Mouse (Mus musculus) intestine, embryonic 16.5 days (tissue): ENCODE data around the gene Whrn. TPM values are rescaled to one million over a fixed set of nuclear protein-coding genes. Genes with fewer than 3 reads are reported as not detected.

Source experiments
- ATAC-seq: fragments of 200-750 bp; cut with Nextera tagmentation; 2 replicates; pipeline ENCODE4 v1.8.0; 2017; ENCODE audit warnings: moderate TSS enrichment, moderate library complexity
- H3K27ac ChIP-seq: fragments of 300-500 bp; sonication (generic); 2 replicates; pipeline ENCODE4 v1.5.1; 2014; ENCODE audit warnings: mild to moderate bottlenecking, low read length
- H3K27me3 ChIP-seq: fragments of 300-500 bp; sonication (generic); replicated peaks from 2 replicates; pipeline ENCODE4 v1.6.1; 2014; ENCODE audit warnings: low read length, control low read depth, mixed read lengths; ENCODE audit not compliant: control insufficient read depth, insufficient read depth
- H3K36me3 ChIP-seq: fragments of 300-500 bp; sonication (generic); 2 replicates; pipeline ENCODE4 v1.6.1; 2014; ENCODE audit warnings: low read length, control low read depth; ENCODE audit not compliant: control insufficient read depth, insufficient read depth
- H3K4me1 ChIP-seq: fragments of 300-500 bp; sonication (generic); 2 replicates; pipeline ENCODE4 v1.6.1; 2014; ENCODE audit warnings: low read length, control low read depth, mixed read lengths; ENCODE audit not compliant: control insufficient read depth, insufficient read depth
- H3K4me2 ChIP-seq: fragments of 300-500 bp; sonication (generic); 2 replicates; pipeline ENCODE4 v1.6.1; 2014; ENCODE audit warnings: low read depth, low read length, control low read depth
- H3K4me3 ChIP-seq: fragments of 300-500 bp; sonication (generic); 2 replicates; pipeline ENCODE4 v1.5.1; 2014; ENCODE audit warnings: mild to moderate bottlenecking, low read length
- H3K9ac ChIP-seq: fragments of 300-500 bp; sonication (generic); 2 replicates; pipeline ENCODE4 v1.6.1; 2014; ENCODE audit warnings: low read depth, low read length
- H3K9me3 ChIP-seq: fragments of 300-500 bp; sonication (generic); 2 replicates; pipeline ENCODE4 v1.6.1; 2016; ENCODE audit warnings: low read length, control low read depth; ENCODE audit not compliant: control insufficient read depth
- WGBS: fragments of 180-500 bp; shearing (Covaris S2); extraction: QIAGEN DNeasy Blood & Tissue Kit; methylation state at CpG from one replicate; pipeline ENCODE4 v1.1.7; 2014; 5-methylcytosine and 5-hydroxymethylcytosine counted together
- polyA plus RNA-seq: library from polyadenylated mRNA; unstranded; fragments of >200 nt; fragmentation: Nextera tagmentation; extraction: Ambion mirVana; gene quantifications from 2 replicates; pipeline ENCODE4 v1.2.1, GENCODE M21; 2015

The Whrn gene
- polyA plus RNA-seq, 1 experiment from 2014 or later: 2.9 TPM

GRCm38 (mm10) chr4:63440262-63440661, 55.5 kb downstream of the Whrn start:
- Histone ChIP-seq H3K27ac (no peak overlapping the region), H3K4me3 (no peak overlapping the region), H3K36me3 (0 out of 2 replicates have a peak, but pooled peaks cover 3% of the 10 kb centered on the region), H3K4me1 (no peaks in the 10 kb centered on the region), H3K9ac (no peak overlapping the region), H3K27me3 (no peaks in the 10 kb centered on the region), H3K4me2 (no peak overlapping the region), H3K9me3 (0 out of 2 replicates have a peak, but pooled peaks cover 4% of the 10 kb centered on the region)
- no peak for ATAC-seq
- WGBS: 57% methylated on average over 7 of the region's 7 CpGs

DNA sequence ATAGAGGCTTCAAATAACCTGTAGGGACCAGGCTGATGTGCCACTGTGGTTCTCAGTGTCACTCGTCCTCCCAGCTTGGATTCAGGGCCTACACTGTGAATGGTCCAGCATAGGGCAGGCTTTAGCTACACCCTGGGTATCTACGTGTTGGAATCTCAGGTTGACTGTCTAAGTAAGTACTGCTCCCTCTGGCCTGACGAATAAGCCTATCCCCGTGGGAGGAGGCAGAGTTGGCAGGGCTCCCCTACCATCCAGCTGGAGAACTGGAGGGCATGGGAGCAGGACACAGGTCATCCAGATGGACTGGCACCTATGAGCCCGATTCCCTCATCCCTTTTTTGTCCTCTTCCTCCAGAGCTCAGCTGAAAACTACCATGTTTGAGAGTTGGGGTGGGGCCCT, 57.8 kb downstream of the Whrn start:
- no peak overlapping the region for H3K4me2 ChIP-seq
- no peak for ATAC-seq
- no peak overlapping the region for H3K9ac ChIP-seq
- H3K4me3 ChIP-seq: no peak overlapping the region
- H3K9me3 ChIP-seq: 0 out of 2 replicates have a peak, but pooled peaks cover 4% of the 10 kb centered on the region
- 0 out of 2 replicates have a peak, but pooled peaks cover 3% of the 10 kb centered on the region for H3K36me3 ChIP-seq
- H3K4me1 ChIP-seq: no peaks in the 10 kb centered on the region
- 86% methylated on average over 5 of the region's 5 CpGs for WGBS
- no peaks in the 10 kb centered on the region for H3K27me3 ChIP-seq
- H3K27ac ChIP-seq: peak overlapping the region; percentile 15; the same call in 1 of the 2 replicates

DNA sequence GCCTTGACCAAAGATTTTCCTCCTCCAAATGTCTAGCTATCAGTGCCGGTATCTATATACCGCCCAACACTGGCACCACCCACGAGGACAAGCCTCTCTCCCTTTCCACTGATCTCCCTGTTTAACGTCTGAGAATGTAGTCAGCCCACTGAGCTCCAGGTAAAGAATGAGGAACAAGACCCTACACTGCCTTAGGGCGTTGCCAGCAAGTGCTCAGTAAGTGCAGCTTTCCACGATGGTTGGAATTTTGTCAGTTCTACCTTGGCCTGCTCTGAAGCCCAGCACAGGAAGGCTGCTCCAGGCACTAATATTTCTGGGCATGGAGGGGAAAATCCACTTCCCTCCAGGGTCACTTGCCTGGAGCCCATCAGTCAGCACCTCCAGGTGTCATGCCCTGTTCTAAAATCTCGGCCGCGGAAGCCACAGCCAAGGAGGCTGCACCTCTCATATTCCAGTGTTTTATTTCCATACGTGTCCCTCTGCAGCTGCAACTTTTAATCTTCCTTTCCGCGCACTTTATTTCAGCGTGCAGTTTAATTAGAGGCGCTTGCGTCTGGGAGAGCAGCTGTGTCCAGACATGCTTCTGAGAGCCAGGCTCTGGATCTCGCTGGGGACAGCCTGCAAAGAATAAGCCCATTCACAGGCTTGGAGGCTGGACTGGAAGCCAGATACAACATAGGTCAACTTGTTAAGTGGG, 58.5 kb downstream of the Whrn start:
- WGBS: 67% methylated on average over 16 of the region's 16 CpGs
- H3K27me3 ChIP-seq: no peaks in the 10 kb centered on the region
- H3K36me3 ChIP-seq: 0 out of 2 replicates have a peak, but pooled peaks cover 3% of the 10 kb centered on the region
- no peaks in the 10 kb centered on the region for H3K4me1 ChIP-seq
- H3K9ac ChIP-seq: no peak overlapping the region
- H3K27ac ChIP-seq: 0 out of 2 replicates have a peak overlapping the region, but pooled peaks have one; percentile 15
- H3K9me3 ChIP-seq: 0 out of 2 replicates have a peak, but pooled peaks cover 4% of the 10 kb centered on the region
- H3K4me3 ChIP-seq: no peak overlapping the region
- H3K4me2 ChIP-seq: no peak overlapping the region
- ATAC-seq: peak; percentile 29; the same call in 1 of the 2 replicates

GRCm38 (mm10) chr4:63435402-63435801, 60.4 kb downstream of the Whrn start:
- 0 out of 2 replicates have a peak, but pooled peaks cover 4% of the 10 kb centered on the region for H3K9me3 ChIP-seq
- H3K4me3 ChIP-seq: no peak overlapping the region
- no peak overlapping the region for H3K27ac ChIP-seq
- no peaks in the 10 kb centered on the region for H3K27me3 ChIP-seq
- no peak overlapping the region for H3K9ac ChIP-seq
- 81% methylated on average over 9 of the region's 9 CpGs for WGBS
- H3K4me1 ChIP-seq: peaks cover under 1% of the 10 kb centered on the region; the same call in 1 of the 2 replicates
- H3K4me2 ChIP-seq: no peak overlapping the region
- 0 out of 2 replicates have a peak, but pooled peaks cover 3% of the 10 kb centered on the region for H3K36me3 ChIP-seq
- ATAC-seq: no peak

DNA sequence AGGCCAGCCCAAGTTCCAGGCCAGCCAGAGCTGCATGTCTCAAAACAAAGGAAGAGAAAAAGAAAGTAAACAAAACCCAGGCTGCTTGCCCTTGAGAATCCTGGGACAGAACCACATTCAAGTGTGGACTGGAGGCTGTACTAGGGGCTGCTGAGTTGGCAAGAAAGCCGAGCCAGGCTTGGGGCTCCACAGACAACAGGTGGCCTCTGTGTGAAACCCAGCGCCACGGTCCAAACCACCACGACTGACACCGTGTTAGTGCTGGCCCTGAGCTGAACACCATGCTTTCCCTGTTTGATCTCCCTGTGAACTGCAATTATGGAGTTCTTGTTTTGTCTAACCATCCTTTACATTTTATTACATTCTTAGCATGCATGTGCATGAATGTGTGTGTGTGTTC, 64.7 kb downstream of the Whrn start:
- H3K36me3 ChIP-seq: no peaks in the 10 kb centered on the region
- no peaks in the 10 kb centered on the region for H3K9me3 ChIP-seq
- no peak overlapping the region for H3K27ac ChIP-seq
- H3K9ac ChIP-seq: no peak overlapping the region
- H3K27me3 ChIP-seq: no peaks in the 10 kb centered on the region
- no peak overlapping the region for H3K4me3 ChIP-seq
- no peak for ATAC-seq
- H3K4me1 ChIP-seq: peaks cover 2% of the 10 kb centered on the region; the same call in 1 of the 2 replicates
- no peak overlapping the region for H3K4me2 ChIP-seq
- WGBS: 69% methylated on average over 5 of the region's 5 CpGs

DNA sequence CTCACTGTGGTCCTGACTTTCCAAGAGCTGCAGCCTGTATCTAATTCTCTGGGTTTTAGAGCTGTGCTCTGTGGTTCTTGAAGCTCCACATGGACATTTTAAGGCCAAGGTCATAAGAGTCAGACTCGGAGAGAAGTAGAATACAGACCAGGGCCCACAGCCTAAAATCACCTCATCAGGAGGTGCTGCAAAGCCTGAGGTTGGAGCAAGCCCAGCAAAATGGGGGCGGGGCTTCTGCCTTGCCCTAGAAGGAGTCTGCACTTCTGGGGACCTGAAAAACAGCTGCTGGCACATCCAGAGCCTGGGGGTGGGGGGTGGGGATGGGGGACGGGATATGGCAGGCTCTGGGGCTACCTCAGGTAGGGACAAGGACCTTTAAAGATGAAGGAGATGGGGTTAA, 65.4 kb downstream of the Whrn start:
- Histone ChIP-seq H3K9me3 (no peaks in the 10 kb centered on the region), H3K9ac (no peak overlapping the region), H3K4me2 (no peak overlapping the region), H3K27ac (no peak overlapping the region), H3K4me1 (peaks cover 2% of the 10 kb centered on the region; the same call in 1 of the 2 replicates), H3K27me3 (no peaks in the 10 kb centered on the region), H3K36me3 (no peaks in the 10 kb centered on the region), H3K4me3 (no peak overlapping the region)
- no peak for ATAC-seq
- 54% methylated on average over 3 of the region's 3 CpGs for WGBS

DNA sequence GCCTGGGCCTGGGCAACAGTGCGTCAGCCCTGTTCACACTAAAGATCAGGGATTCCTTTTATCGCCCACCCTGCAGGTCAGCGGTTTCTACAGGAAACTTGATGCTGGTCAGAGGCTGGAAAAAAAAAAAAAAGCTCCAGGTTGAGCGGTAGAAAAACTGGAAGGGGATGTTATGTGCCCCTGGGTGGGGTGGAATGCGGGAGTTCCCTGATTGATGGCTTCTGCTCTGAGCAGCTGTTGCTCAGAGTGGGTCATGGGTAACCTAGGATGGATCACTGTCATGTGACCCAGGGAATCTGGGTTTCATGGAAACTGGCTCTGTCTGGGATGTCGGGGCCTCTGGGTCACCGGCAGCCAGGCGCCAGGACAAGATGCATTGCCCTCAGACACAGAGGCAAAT, 69.5 kb downstream of the Whrn start:
- Histone ChIP-seq H3K36me3 (no peaks in the 10 kb centered on the region), H3K27ac (no peak overlapping the region), H3K4me1 (peaks cover 2% of the 10 kb centered on the region; the same call in 1 of the 2 replicates), H3K27me3 (no peaks in the 10 kb centered on the region), H3K4me2 (no peak overlapping the region), H3K9ac (no peak overlapping the region), H3K9me3 (no peaks in the 10 kb centered on the region), H3K4me3 (no peak overlapping the region)
- WGBS: 55% methylated on average over 8 of the region's 8 CpGs
- no peak for ATAC-seq

DNA sequence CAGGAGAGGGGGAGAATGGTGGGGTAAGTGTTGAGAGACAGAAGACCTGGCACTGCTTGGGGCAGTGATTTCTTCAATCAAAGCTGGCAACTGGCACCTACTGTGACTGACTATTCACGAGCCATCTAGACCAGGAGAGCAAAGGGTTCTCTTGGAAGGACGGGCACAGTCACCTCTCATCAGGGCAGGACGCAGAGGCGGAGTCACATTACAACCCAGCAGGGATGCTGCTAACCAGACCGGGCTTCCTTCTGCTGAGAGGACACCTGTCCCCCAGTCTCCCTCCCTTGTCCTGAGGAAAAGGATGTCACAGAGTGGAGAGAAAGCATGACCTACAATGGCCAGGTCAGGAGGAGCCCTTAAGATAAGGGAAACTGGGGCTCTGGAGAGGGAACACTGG, 72.0 kb downstream of the Whrn start:
- H3K9ac ChIP-seq: no peak overlapping the region
- ATAC-seq: no peak
- H3K27ac ChIP-seq: no peak overlapping the region
- no peak overlapping the region for H3K4me3 ChIP-seq
- H3K27me3 ChIP-seq: no peaks in the 10 kb centered on the region
- H3K9me3 ChIP-seq: no peaks in the 10 kb centered on the region
- no peaks in the 10 kb centered on the region for H3K4me1 ChIP-seq
- no peak overlapping the region for H3K4me2 ChIP-seq
- 44% methylated on average over 5 of the region's 5 CpGs for WGBS
- H3K36me3 ChIP-seq: no peaks in the 10 kb centered on the region

GRCm38 (mm10) chr4:63423231-63423630, 72.6 kb downstream of the Whrn start:
- ATAC-seq: no peak
- Histone ChIP-seq H3K9me3 (no peaks in the 10 kb centered on the region), H3K27ac (no peak overlapping the region), H3K36me3 (no peaks in the 10 kb centered on the region), H3K27me3 (no peaks in the 10 kb centered on the region), H3K4me3 (no peak overlapping the region), H3K9ac (no peak overlapping the region), H3K4me2 (no peak overlapping the region), H3K4me1 (no peaks in the 10 kb centered on the region)
- 64% methylated on average over 1 of the region's 1 CpGs for WGBS
